Mouse (Mus musculus) embryonic facial prominence, embryonic 15.5 days (tissue): ENCODE measurements at regions not wholly inside any gene's neighbourhood (a gene's known extent, or its start where the extent isn't known, plus 50 kb on each side); places are given as distances from the start of the nearest gene placed in this dataset.

ENCODE experiments used
- ATAC-seq: fragments of 200-750 bp; cut with Nextera tagmentation; 2 replicates; pipeline ENCODE4 v1.8.0; 2017; ENCODE audit warnings: low read depth, moderate TSS enrichment; ENCODE audit not compliant: insufficient number of reproducible peaks, low FRiP score, low TSS enrichment
- H3K27ac ChIP-seq: fragments of 300-500 bp; sonication (generic); replicated peaks from 2 replicates; pipeline ENCODE4 v1.5.1; 2015; ENCODE audit warnings: mild to moderate bottlenecking, inconsistent platforms
- H3K27me3 ChIP-seq: fragments of 300-500 bp; sonication (generic); 2 replicates; pipeline ENCODE4 v1.6.1; 2015; ENCODE audit warnings: inconsistent platforms
- H3K36me3 ChIP-seq: fragments of 300-500 bp; sonication (generic); 2 replicates; pipeline ENCODE4 v1.6.1; 2015; ENCODE audit warnings: mild to moderate bottlenecking, inconsistent platforms
- H3K4me1 ChIP-seq: fragments of 300-500 bp; sonication (generic); 2 replicates; pipeline ENCODE4 v1.6.1; 2015; ENCODE audit warnings: inconsistent platforms
- H3K4me2 ChIP-seq: fragments of 300-500 bp; sonication (generic); replicated peaks from 2 replicates; pipeline ENCODE4 v1.6.1; 2015; ENCODE audit warnings: mild to moderate bottlenecking, inconsistent platforms
- H3K4me3 ChIP-seq: fragments of 300-500 bp; sonication (generic); replicated peaks from 2 replicates; pipeline ENCODE4 v1.5.1; 2015; ENCODE audit warnings: mild to moderate bottlenecking, inconsistent platforms
- H3K9ac ChIP-seq: fragments of 300-500 bp; sonication (generic); 2 replicates; pipeline ENCODE4 v1.6.1; 2015; ENCODE audit warnings: inconsistent platforms
- H3K9me3 ChIP-seq: fragments of 300-500 bp; sonication (generic); replicated peaks from 2 replicates; pipeline ENCODE4 v1.6.1; 2016; ENCODE audit warnings: inconsistent platforms
- WGBS: fragments of 180-500 bp; shearing (Covaris S2); methylation state at CpG from one replicate; pipeline ENCODE4 v1.1.7; 2015; 5-methylcytosine and 5-hydroxymethylcytosine counted together

DNA sequence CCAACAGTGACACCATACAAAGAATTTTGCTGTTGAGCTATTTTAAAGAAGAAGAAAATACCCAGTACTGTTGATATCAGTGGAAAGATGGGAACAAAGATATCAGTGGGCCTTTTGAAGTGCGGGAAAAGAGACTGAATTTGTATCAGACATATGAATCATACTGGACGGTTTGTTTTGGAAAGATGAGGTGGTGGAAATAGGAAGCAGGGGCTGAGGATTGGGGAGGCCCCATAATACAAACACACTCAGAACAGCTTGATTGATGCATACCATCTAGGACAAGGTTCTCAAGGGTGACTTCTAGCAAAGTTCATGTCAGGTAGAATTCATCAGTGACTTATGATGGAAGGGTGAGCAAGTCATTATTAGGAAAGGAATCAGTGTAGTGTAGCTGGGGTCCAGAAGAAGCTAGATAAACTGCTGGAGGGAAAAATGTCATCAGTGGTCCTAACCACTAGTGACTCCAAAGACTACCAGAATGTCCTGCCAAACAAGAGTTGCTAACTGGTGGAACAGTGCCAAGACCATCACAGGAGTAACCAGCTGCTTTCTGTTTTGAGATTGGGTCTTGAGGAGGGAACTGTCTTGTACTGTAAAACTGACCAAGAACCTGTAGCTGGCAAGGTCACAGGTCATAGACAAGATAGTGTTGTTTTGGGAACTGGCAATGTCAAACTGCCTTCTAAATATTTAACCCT lies 176.0 kb upstream of the Zc3h12c start:
- ATAC-seq, result no peak
- Histone ChIP-seq H3K4me1 (no peaks in the 10 kb centered on the region), H3K36me3 (no peaks in the 10 kb centered on the region), H3K27ac (no peak overlapping the region), H3K4me3 (no peak overlapping the region), H3K9me3 (no peaks in the 10 kb centered on the region), H3K9ac (no peak overlapping the region), H3K4me2 (no peak overlapping the region), H3K27me3 (no peaks in the 10 kb centered on the region)
- 81% methylated on average over 2 of the region's 2 CpGs for WGBS

GRCm38 (mm10) chr9:52341029-52341428 lies 172.7 kb upstream of the Zc3h12c start:
- no peak overlapping the region for H3K4me2 ChIP-seq
- 46% methylated on average over 2 of the region's 2 CpGs for WGBS
- no peak for ATAC-seq
- no peaks in the 10 kb centered on the region for H3K4me1 ChIP-seq
- H3K36me3 ChIP-seq, result no peaks in the 10 kb centered on the region
- no peaks in the 10 kb centered on the region for H3K9me3 ChIP-seq
- H3K27me3 ChIP-seq, result no peaks in the 10 kb centered on the region
- H3K9ac ChIP-seq, result no peak overlapping the region
- H3K4me3 ChIP-seq, result no peak overlapping the region
- no peak overlapping the region for H3K27ac ChIP-seq

GRCm38 (mm10) chr9:52337786-52338322 lies 169.5 kb upstream of the Zc3h12c start:
- ATAC-seq, result no peak
- 54% methylated on average over 4 of the region's 4 CpGs for WGBS
- H3K4me1 ChIP-seq, result no peaks in the 10 kb centered on the region

GRCm38 (mm10) chr9:52334767-52335166 lies 166.4 kb upstream of the Zc3h12c start:
- WGBS, result 85% methylated on average over 3 of the region's 3 CpGs

More at GRCm38 (mm10) chr9:52337786-52338322, 169.5 kb upstream of the Zc3h12c start:
- no peak overlapping the region for H3K9ac ChIP-seq
- H3K9me3 ChIP-seq, result no peaks in the 10 kb centered on the region
- H3K27me3 ChIP-seq, result no peaks in the 10 kb centered on the region
- no peak overlapping the region for H3K27ac ChIP-seq
- no peaks in the 10 kb centered on the region for H3K36me3 ChIP-seq
- no peak overlapping the region for H3K4me2 ChIP-seq
- H3K4me3 ChIP-seq, result no peak overlapping the region

DNA sequence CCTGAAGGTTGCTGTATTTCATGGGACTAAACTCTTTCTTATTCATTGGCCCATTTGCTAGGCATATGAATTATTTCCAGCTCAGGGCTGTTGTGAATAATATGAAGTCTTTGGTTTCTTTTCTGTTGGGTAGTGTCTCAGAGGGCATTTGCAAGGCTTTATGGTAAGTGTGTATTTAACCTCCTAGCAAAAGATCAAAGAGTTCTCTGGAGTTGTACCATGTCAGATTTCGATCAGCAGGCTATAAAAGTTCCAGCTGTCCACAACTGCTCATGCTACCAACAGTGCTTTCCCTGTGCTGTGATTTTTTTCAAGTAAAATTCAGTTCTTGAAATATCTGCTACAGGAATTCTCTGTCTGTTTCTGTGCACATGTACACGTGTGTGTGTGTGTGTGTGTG lies 165.5 kb upstream of the Zc3h12c start:
- H3K27ac ChIP-seq, result no peak overlapping the region
- no peak overlapping the region for H3K4me3 ChIP-seq
- ATAC-seq, result no peak
- H3K36me3 ChIP-seq, result no peaks in the 10 kb centered on the region
- WGBS, result 36% methylated on average over 2 of the region's 2 CpGs
- H3K9ac ChIP-seq, result no peak overlapping the region
- no peaks in the 10 kb centered on the region for H3K27me3 ChIP-seq
- H3K9me3 ChIP-seq, result no peaks in the 10 kb centered on the region
- H3K4me1 ChIP-seq, result no peaks in the 10 kb centered on the region
- H3K4me2 ChIP-seq, result no peak overlapping the region

More at GRCm38 (mm10) chr9:52334767-52335166, 166.4 kb upstream of the Zc3h12c start:
- no peak overlapping the region for H3K4me3 ChIP-seq
- ATAC-seq, result no peak
- no peaks in the 10 kb centered on the region for H3K36me3 ChIP-seq
- H3K9ac ChIP-seq, result no peak overlapping the region
- H3K4me2 ChIP-seq, result no peak overlapping the region
- no peaks in the 10 kb centered on the region for H3K4me1 ChIP-seq
- no peaks in the 10 kb centered on the region for H3K9me3 ChIP-seq
- no peaks in the 10 kb centered on the region for H3K27me3 ChIP-seq
- no peak overlapping the region for H3K27ac ChIP-seq

GRCm38 (mm10) chr9:52331748-52332147 lies 163.4 kb upstream of the Zc3h12c start:
- Histone ChIP-seq H3K9ac (no peak overlapping the region), H3K27me3 (no peaks in the 10 kb centered on the region), H3K4me3 (no peak overlapping the region), H3K4me1 (no peaks in the 10 kb centered on the region), H3K36me3 (no peaks in the 10 kb centered on the region), H3K27ac (no peak overlapping the region), H3K4me2 (no peak overlapping the region), H3K9me3 (no peaks in the 10 kb centered on the region)
- ATAC-seq, result no peak
- WGBS, result 60% methylated on average over 1 of the region's 1 CpGs

DNA sequence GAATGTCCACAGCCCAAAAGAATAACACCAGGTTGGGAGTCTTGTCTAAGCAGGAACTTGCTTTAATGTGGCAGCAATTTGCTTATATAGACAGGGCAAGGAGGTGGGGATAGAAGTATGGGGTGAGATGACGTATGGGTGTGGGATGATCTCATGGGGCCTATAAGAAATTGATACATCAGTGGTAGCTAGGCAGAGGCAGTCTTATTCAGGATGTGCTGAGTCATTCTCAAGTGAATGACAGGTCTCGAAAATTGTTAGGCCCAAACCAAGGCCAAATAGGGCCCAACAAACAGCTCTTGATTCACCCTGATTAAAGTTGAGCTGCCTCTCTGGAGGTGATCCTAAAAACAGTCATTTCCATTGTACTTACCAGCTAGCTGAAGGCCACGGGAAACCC lies 162.3 kb upstream of the Zc3h12c start:
- Histone ChIP-seq H3K4me1 (no peaks in the 10 kb centered on the region), H3K9ac (no peak overlapping the region), H3K27ac (no peak overlapping the region), H3K4me2 (no peak overlapping the region), H3K9me3 (no peaks in the 10 kb centered on the region), H3K27me3 (no peaks in the 10 kb centered on the region), H3K36me3 (no peaks in the 10 kb centered on the region), H3K4me3 (no peak overlapping the region)
- ATAC-seq, result no peak
- WGBS, result 80% methylated on average over 3 of the region's 3 CpGs

DNA sequence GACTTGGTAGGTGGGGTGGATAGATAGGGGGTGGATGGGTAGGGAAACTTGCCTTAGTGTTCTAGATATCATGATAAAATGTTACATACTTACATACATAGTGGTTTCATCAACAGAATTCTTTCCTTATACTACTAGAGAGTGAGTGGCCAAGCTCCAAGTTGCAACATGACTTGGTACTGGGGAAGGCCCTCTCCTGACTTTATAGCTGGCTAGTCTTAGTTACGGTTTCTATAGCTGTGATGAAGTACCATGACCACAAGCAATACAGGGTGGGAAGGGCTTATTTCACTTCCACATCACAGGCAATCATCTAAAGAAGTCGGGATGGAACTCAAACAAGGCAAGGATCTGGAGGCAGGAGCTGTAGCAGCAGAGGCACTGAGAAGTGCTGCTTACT lies 156.0 kb upstream of the Zc3h12c start:
- WGBS, result 77% methylated on average over 2 of the region's 2 CpGs
- Histone ChIP-seq H3K4me3 (no peak overlapping the region), H3K4me2 (no peak overlapping the region), H3K27me3 (no peaks in the 10 kb centered on the region), H3K27ac (no peak overlapping the region), H3K9me3 (no peaks in the 10 kb centered on the region), H3K36me3 (no peaks in the 10 kb centered on the region), H3K9ac (no peak overlapping the region), H3K4me1 (no peaks in the 10 kb centered on the region)
- ATAC-seq, result no peak

DNA sequence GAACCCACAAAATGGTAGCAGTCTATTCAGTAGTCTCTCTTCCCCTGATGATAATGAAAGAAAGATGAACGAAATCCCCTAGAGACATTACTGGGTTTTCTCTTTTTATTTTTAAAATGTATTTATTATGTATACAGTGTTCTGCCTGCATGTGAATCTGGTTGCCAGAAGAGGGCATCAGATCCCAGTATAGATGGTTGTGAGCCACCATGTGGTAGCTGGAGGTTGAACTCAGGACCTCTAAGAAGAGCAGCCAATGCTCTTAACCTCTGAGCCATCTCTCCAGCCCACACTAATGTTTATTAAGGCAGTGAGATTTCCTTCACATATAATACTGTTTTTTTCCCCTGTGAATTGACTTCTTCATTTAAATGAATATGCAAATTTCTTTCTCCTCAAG lies 155.4 kb upstream of the Zc3h12c start:
- ATAC-seq, result no peak
- Histone ChIP-seq H3K4me3 (no peak overlapping the region), H3K36me3 (no peaks in the 10 kb centered on the region), H3K9ac (no peak overlapping the region), H3K9me3 (no peaks in the 10 kb centered on the region), H3K4me2 (no peak overlapping the region), H3K4me1 (no peaks in the 10 kb centered on the region), H3K27me3 (no peaks in the 10 kb centered on the region), H3K27ac (no peak overlapping the region)
- WGBS, result 85% methylated on average over 1 of the region's 1 CpGs

DNA sequence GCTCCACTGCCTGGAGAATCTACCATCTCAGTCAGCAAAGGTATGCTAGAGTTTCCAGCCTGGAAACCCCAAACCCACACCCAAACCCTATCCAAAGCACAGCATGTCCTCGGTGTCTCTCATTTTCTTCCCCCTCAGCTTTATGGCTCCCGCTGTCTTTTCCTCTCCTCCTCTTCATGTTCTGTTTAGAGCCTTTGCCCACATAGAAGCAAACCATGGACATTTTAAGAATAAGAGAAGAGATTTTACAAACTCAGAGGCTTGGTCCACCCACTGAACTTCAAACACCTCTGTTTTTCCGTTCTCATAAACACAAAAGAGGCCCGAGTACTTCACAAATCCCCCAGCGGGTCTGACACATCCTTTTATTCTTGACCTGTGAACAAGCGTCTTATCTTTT lies 154.9 kb upstream of the Zc3h12c start:
- H3K36me3 ChIP-seq, result no peaks in the 10 kb centered on the region
- no peaks in the 10 kb centered on the region for H3K4me1 ChIP-seq
- no peak overlapping the region for H3K27ac ChIP-seq
- WGBS, result 93% methylated on average over 6 of the region's 6 CpGs
- no peaks in the 10 kb centered on the region for H3K27me3 ChIP-seq
- no peak for ATAC-seq
- H3K9ac ChIP-seq, result no peak overlapping the region
- no peak overlapping the region for H3K4me3 ChIP-seq
- no peak overlapping the region for H3K4me2 ChIP-seq
- no peaks in the 10 kb centered on the region for H3K9me3 ChIP-seq

DNA sequence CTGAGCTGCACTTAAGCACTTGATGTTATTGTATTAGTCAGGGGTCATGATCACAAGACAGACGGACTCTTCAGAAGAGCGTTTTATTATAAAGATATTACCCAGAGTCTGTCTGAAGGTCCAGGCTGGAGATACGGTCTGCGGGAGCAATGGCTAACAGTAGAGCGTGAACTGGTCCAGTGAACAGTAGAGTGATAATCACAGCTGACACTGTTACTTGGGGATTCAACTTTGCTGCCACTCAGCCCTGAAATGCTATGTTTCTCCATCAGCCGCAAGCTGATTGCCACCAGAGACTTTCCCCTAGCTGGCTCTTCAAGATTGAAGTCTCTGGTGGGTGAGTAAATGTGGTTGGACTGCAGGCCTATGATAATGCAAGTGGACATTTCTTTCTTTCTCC lies 133.1 kb upstream of the Zc3h12c start:
- H3K4me1 ChIP-seq, result no peaks in the 10 kb centered on the region
- H3K27me3 ChIP-seq, result no peaks in the 10 kb centered on the region
- no peak overlapping the region for H3K27ac ChIP-seq
- H3K9ac ChIP-seq, result no peak overlapping the region
- ATAC-seq, result no peak
- 90% methylated on average over 6 of the region's 6 CpGs for WGBS
- no peaks in the 10 kb centered on the region for H3K9me3 ChIP-seq
- no peaks in the 10 kb centered on the region for H3K36me3 ChIP-seq
- no peak overlapping the region for H3K4me2 ChIP-seq
- no peak overlapping the region for H3K4me3 ChIP-seq

- H3K4me1 ChIP-seq, result no peaks in the 10 kb centered on the region
- no peak overlapping the region for H3K4me3 ChIP-seq
- no peaks in the 10 kb centered on the region for H3K36me3 ChIP-seq
- H3K9ac ChIP-seq, result no peak overlapping the region
- WGBS, result 6% methylated on average over 6 of the region's 6 CpGs
- H3K27me3 ChIP-seq, result no peaks in the 10 kb centered on the region
- H3K27ac ChIP-seq, result no peak overlapping the region
- no peaks in the 10 kb centered on the region for H3K9me3 ChIP-seq
- no peak overlapping the region for H3K4me2 ChIP-seq
- ATAC-seq, result 0 out of 2 replicates have a peak, but pooled peaks have one; percentile 65
Measured at GRCm38 (mm10) chr9:52298329-52298728, 130.0 kb upstream of the Zc3h12c start.
